Mouse (Mus musculus) embryo, embryonic 11 days (tissue): ENCODE results near the gene Wdr45b.
"Not testable (repeated sequence)": the region's sequence is repeated elsewhere in the genome, so short reads cannot be mapped to it uniquely, and the experiment has no call there.

Experiments
- DNase-seq: peaks from one replicate; pipeline ENCODE4 v3.0.0-alpha.2; 2015

The Wdr45b gene

GRCm38 (mm10) chr11:121326681-121327080 lies 27.6 kb downstream of the Wdr45b start:
- no peak for DNase-seq

DNA sequence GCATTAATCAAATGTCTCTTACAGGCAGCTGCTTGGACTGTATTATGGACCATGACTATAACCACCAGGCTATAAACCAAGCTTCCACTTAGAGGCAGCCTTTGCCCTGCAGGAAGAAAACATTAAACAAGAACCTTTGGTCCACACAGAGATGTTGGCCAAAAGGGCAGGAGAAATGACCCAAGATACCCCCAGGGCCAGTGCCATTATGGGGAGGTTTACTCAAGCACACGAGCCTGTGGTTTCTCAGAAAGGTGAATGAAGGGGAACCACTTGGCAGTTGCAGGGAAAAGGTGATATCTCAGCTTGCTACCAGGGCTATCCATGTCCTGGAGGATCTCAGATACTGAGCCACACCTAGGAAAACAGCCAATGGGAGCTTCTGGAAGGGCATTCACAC lies 28.2 kb downstream of the Wdr45b start:
- no peak for DNase-seq

- DNase-seq, result not testable (repeated sequence)
Measured at GRCm38 (mm10) chr11:121307712-121308111, 46.5 kb downstream of the Wdr45b start.

DNA sequence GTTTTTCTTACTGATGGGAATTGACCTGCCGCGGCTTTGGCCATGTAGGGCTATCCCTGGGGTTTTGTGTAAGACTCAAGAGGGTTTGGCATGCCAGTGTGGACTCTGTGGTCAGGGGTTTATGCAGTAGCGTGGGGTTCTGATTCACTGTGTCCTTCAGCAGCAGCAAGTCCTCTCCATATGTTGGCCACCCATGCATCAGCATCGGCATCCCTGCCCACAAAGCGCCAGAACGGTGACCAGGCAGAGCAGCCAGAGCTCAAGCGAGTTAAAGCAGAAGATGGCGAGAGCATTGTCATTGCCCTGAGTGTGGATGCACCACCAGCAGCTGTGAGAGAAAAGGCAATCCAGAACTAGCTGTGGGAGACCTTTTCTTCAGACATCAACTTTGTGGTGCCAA lies 47.6 kb downstream of the Wdr45b start:
- no peak for DNase-seq

DNA sequence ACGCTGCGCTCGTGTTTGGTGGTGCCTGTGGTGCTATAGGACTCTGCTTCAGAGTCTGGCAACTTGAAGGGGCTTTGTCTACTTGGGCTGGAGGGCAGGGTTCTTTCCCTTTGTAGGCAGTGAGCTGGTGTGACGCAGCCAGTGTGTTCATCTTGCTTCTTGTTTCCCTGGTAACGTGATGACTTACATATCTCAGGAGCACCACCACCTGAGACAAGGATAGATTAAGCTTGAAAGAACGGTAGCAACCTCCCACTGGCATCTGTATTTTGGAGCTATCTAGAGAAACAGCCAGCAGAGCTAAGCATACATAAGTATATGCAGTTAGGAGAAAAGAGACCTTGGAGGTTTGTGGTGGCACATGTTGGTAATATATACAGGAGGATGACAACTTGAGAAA lies 48.9 kb downstream of the Wdr45b start:
- DNase-seq, result no peak

DNA sequence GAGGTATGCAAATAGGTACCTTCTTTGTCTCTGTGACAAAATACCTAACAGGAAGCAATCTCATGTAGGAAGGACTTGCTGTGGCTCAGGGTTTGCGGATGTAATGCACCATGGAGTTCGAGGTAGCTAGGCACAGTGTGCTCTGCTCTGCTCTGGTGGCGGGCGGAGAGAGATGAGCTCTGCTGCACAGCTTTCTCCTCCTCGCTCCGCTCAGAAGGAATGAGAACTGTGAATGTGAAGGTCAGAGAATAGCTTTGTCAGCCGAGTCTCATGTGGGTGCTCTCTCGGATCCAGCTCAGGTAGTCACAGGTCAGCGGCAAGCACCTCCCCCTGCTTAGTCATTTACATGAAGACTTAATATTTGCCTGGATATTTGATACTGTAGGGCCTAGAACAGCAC lies 54.0 kb downstream of the Wdr45b start:
- no peak for DNase-seq

GRCm38 (mm10) chr11:121298493-121298892 lies 55.8 kb downstream of the Wdr45b start:
- no peak for DNase-seq

GRCm38 (mm10) chr11:121294771-121295170 lies 59.5 kb downstream of the Wdr45b start:
- no peak for DNase-seq

DNA sequence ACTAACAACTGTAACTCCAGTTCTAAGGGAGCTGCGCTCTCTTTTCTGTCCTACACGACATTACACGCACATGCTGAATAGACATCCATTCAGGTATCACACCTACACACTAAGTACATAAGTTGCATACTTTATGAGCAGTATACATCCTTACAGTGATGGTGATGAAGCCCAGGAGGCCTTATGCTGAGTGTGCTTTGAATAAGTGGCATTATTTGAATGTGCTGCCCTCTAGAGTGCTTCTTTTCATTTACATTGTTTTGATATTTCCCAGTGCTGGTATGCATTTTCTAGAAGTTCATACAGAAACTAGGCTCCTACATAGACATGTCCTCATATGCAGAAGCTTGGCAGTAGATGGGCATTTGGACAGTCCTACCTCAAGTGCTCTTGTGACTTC lies 64.4 kb downstream of the Wdr45b start:
- DNase-seq, result no peak

- no peak for DNase-seq
Measured at GRCm38 (mm10) chr11:121282911-121283310, 71.3 kb downstream of the Wdr45b start.

DNA sequence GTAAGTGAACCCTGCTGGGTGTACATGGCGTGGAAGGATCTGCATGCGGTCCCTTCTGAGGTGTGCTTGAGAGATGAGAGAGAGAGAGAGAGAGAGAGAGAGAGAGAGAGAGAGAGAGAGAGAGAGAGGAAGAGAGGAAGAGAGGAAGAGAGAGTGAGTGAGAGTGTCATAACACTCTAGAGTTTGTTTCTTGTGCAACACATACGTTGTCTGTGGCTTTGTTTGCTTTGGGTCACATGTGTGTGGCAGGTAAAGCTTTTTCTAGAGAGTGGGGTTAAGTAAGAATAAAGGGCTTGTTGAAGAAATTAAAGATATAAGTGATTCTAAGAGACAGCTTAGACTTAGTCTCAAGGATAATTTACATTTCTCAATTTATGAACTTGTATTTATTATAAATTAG lies 76.2 kb downstream of the Wdr45b start:
- DNase-seq, result no peak

DNA sequence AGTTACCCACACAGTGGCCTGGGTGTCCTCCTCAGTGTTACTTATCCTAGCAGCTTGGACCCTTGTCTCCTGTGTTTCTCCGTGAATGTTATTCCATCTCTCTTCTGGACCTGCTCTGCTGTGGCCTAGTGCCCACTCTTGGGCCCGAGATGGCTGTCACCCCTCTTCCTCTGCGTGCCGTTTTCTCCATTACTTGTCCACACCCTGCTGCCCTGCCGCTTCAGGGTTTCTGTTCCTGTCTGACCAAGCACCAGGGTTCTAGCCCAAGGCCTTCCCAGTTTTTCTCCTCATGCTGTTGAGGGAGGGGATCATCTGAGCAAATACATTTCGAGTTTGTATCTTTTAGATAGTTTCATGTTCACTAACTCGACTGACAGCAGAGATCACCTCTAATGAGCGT lies 76.7 kb downstream of the Wdr45b start:
- no peak for DNase-seq
